ENCODE assay signal across 8 mouse cellular contexts in the genomic region with DNA sequence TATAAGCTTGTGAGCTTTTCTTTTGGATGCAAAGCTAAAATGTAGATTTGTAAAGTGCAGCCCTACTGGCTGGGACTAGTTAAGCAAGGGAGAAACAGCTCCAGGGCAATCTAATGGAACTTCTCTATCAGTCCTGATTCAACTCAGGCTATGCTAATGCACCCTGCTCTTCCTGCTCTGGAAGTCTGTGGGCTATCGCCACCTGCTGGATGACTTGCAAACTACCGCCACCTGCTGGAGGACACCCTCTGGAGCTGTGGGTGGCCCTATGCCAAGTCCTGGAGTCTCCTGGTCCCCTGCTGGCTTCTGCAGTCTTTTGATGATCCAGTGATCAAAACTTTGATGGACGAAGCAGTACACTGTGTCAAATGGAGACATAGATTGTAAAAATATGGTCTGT.
DNase-seq lines count a peak whose midpoint lies in the region; ATAC-seq and TF ChIP-seq lines count a peak whose summit lies in the region.

No protein-coding gene starts in this region.

- H3K27ac ChIP-seq in liver, embryonic 12.5 days = no peak overlapping the region
- H3K27ac ChIP-seq in cortical plate, adult 2 months (ENCODE audit: insufficient read depth, low read length) = no peak overlapping the region
- no peak overlapping the region for H3K27ac ChIP-seq in intestine, postnatal 0 days (ENCODE audit: low read depth, low read length)

- intact Hi-C loops in left cerebral cortex, postnatal 25 days (cut with DNase I) = no loop called here

- H3K9ac ChIP-seq in liver, embryonic 12.5 days = no peak overlapping the region
- no peak overlapping the region for H3K9ac ChIP-seq in intestine, postnatal 0 days (ENCODE audit: low read depth, low read length)

- H3K27me3 ChIP-seq in liver, embryonic 12.5 days (replicated peaks) = 0 out of 2 replicates have a peak, but pooled peaks cover 4% of the 10 kb centered on the region
- H3K27me3 ChIP-seq in intestine, postnatal 0 days (replicated peaks; ENCODE audit: control insufficient read depth, insufficient read depth, low read length) = no peaks in the 10 kb centered on the region

- TF ChIP-seq CTCF in cortical plate, adult 2 months (IDR thresholded peaks at IDR 0.05; ENCODE audit: extremely low read depth, insufficient read depth, low read length) = peak; percentile 88
- TF ChIP-seq CTCF in intestine, postnatal 0 days (IDR thresholded peaks at IDR 0.05; ENCODE audit: low read depth) = peak; percentile 98

- TF ChIP-seq POLR2A in cortical plate, adult 2 months (IDR thresholded peaks at IDR 0.05; ENCODE audit: extremely low read depth, insufficient read depth, low read length) = no peak

- H3K4me3 ChIP-seq in liver, embryonic 12.5 days = no peak overlapping the region
- H3K4me3 ChIP-seq in cortical plate, adult 2 months (ENCODE audit: insufficient read depth, low read length) = no peak overlapping the region
- H3K4me3 ChIP-seq in intestine, postnatal 0 days (ENCODE audit: low read depth, low read length) = no peak overlapping the region

- no peaks in the 10 kb centered on the region for H3K4me1 ChIP-seq in liver, embryonic 12.5 days
- H3K4me1 ChIP-seq in cortical plate, adult 2 months (ENCODE audit: control insufficient read depth, insufficient read depth, low read length) = no peaks in the 10 kb centered on the region
- H3K4me1 ChIP-seq in intestine, postnatal 0 days (replicated peaks; ENCODE audit: control insufficient read depth, insufficient read depth, low read length) = no peaks in the 10 kb centered on the region

- 6% methylated on average over 3 of the region's 3 CpGs for WGBS in liver, embryonic 12.5 days (ENCODE audit: insufficient replicate concordance)
- 16% methylated on average over 3 of the region's 3 CpGs for WGBS in intestine, postnatal 0 days

- no peaks in the 10 kb centered on the region for H3K9me3 ChIP-seq in liver, embryonic 12.5 days (replicated peaks)
- H3K9me3 ChIP-seq in intestine, postnatal 0 days (ENCODE audit: control insufficient read depth) = no peaks in the 10 kb centered on the region

- peak; percentile 74 for DNase-seq in liver
- DNase-seq in gastrocnemius, postnatal 10 days = peak; percentile 85
- peak; percentile 76 to 82 for DNase-seq in left cerebral cortex, postnatal 25 days (ENCODE audit: low spot score in 2 of 2)
- DNase-seq in spleen, postnatal 36 days (ENCODE audit: low spot score in 2 of 2) = peak; percentile 32 to 36

- no peaks in the 10 kb centered on the region for H3K36me3 ChIP-seq in liver, embryonic 12.5 days
- no peaks in the 10 kb centered on the region for H3K36me3 ChIP-seq in intestine, postnatal 0 days (ENCODE audit: control insufficient read depth, insufficient read depth)

- no peak for ATAC-seq in liver, embryonic 12.5 days
- peak; percentile 91 for ATAC-seq in intestine, postnatal 0 days
- ATAC-seq in monocyte, adult 5-6 weeks (replicated peaks; ENCODE audit: insufficient number of reproducible peaks, low FRiP score, low TSS enrichment, poor library complexity, severe bottlenecking) = 0 out of 2 replicates have a peak, but pooled peaks have one; percentile 50

- no peak overlapping the region for H3K4me2 ChIP-seq in liver, embryonic 12.5 days
- no peak overlapping the region for H3K4me2 ChIP-seq in intestine, postnatal 0 days (replicated peaks; ENCODE audit: low read depth)

Comparison
In these comparisons a context has a peak if more than half of its experiments do, and no peak if none do; other contexts are left out.
1. DNase-seq: peak in every context shown above with its lines; median percentile 85 in gastrocnemius, postnatal 10 days; 79 in left cerebral cortex, postnatal 25 days; 74 in liver; 34 in spleen, postnatal 36 days.